Mouse (Mus musculus) right cerebral cortex, postnatal 36 days (tissue): ENCODE measurements around the gene Uba6.

ENCODE experiments used
- DNase-seq, 2 experiments: peaks; one replicate each; pipeline ENCODE4 v3.0.0; 2022; ENCODE audit warnings: low spot score in 2 of 2, mixed read lengths in 1 of 2

The Uba6 gene

GRCm38 (mm10) chr5:86072756-86073386 lies 99.7 kb downstream of the Uba6 start:
- DNase-seq, result no peak

- DNase-seq, result no peak
Observed at GRCm38 (mm10) chr5:86071538-86071937, 101.1 kb downstream of the Uba6 start, which contains the start of gene Stap1. Gene Stap1, plus strand, starts transcription at chr5:86071746.

GRCm38 (mm10) chr5:86069121-86069520 lies 103.5 kb downstream of the Uba6 start:
- DNase-seq, result no peak

DNA sequence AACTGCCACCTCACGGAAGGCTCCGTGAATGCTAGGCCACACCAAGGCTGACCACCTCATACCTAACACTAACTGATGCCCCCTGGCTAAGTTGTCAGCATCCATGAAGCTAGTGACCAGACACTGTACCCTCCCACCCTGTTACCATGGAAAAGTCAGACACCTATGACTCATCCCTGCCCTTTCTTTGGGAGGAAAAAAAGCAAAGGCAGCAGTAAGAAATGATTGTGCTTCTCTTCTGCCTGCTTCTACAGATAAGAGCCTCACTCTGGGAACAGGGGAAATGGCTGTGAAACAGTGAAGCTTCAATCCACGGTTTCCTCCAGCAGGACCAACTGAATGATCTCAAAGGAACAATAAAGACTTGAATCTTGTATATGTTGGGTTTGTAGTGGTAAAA lies 104.2 kb downstream of the Uba6 start:
- DNase-seq, result no peak

GRCm38 (mm10) chr5:86066551-86066929 lies 106.1 kb downstream of the Uba6 start:
- peak; percentile 87 to 90 for DNase-seq

GRCm38 (mm10) chr5:86065876-86066550 lies 106.6 kb downstream of the Uba6 start:
- DNase-seq, result no peak

- DNase-seq, result peak; percentile 92 to 95
Observed at GRCm38 (mm10) chr5:86065101-86065875, 107.3 kb downstream of the Uba6 start, which contains the start of gene Cenpc1. Gene Cenpc1, minus strand, starts transcription at chr5:86065583.

GRCm38 (mm10) chr5:86063501-86063900 lies 109.1 kb downstream of the Uba6 start:
- DNase-seq, result no peak
